9 mouse cellular contexts compared by ENCODE assay signal in genomic region chr10:22010088-22010818, GRCm38 (mm10). TPM values are rescaled to one million over a fixed set of nuclear protein-coding genes. Genes with fewer than 3 reads are reported as not detected.
DNase-seq lines count a peak whose midpoint lies in the region; ATAC-seq lines count a peak whose summit lies in the region.
"Had no signal": no experiment of that assay in that cellular context is flagged by ENCODE, and none has a peak within 500 bp of the region (broad histone marks: within the 10 kb centered on the region; RNA-seq: fewer than 3 reads in every experiment).

No protein-coding gene starts in this region.

- H3K9ac ChIP-seq in forebrain, embryonic 13.5 days, result no peak overlapping the region
- H3K9ac ChIP-seq: lung, embryonic 15.5 days had no signal

- intact Hi-C loops in heart, postnatal 36 days (cut with DNase I), result loop anchor here (1.0 kb wide), 1 partner anchor 627 kb away; no protein-coding TSS in a partner anchor

- 44% methylated on average over 19 of the region's 19 CpGs for WGBS in forebrain, embryonic 13.5 days

- H3K4me1 ChIP-seq in forebrain, embryonic 13.5 days, result no peaks in the 10 kb centered on the region
- H3K4me1 ChIP-seq: lung, embryonic 15.5 days had no signal

- no peaks in the 10 kb centered on the region for H3K36me3 ChIP-seq in forebrain, embryonic 13.5 days (ENCODE audit: poor library complexity, severe bottlenecking)
- H3K36me3 ChIP-seq: lung, embryonic 15.5 days had no signal

- no peak overlapping the region for H3K27ac ChIP-seq in forebrain, embryonic 13.5 days
- H3K27ac ChIP-seq: lung, embryonic 15.5 days had no signal

- peak; percentile 89 for DNase-seq in MN1 (ENCODE audit: low spot score)
- DNase-seq in c-Kit-positive CD71-negative TER-119-negative erythroid progenitor cells, embryonic 14.5 days (ENCODE audit: low read depth), result peak; percentile 64
- DNase-seq in heart, postnatal 36 days, result peak; percentile 78 to 88
- DNase-seq in layer of hippocampus, postnatal 14 days (ENCODE audit: low spot score in 2 of 2), result peak; percentile 83 to 89
- peak; percentile 93 to 95 for DNase-seq in right cerebral cortex, adult 2 months (ENCODE audit: low spot score in 2 of 2)
- DNase-seq in urinary bladder, postnatal 25 days (ENCODE audit: low spot score), result peak; percentile 76

- H3K27me3 ChIP-seq in forebrain, embryonic 13.5 days, result no peaks in the 10 kb centered on the region
- H3K27me3 ChIP-seq: lung, embryonic 15.5 days had no signal

- H3K9me3 ChIP-seq in forebrain, embryonic 13.5 days (replicated peaks), result no peaks in the 10 kb centered on the region
- H3K9me3 ChIP-seq: lung, embryonic 15.5 days had no signal

- no peak overlapping the region for H3K4me3 ChIP-seq in forebrain, embryonic 13.5 days
- H3K4me3 ChIP-seq: lung, embryonic 15.5 days had no signal

- H3K4me2 ChIP-seq in forebrain, embryonic 13.5 days, result no peak overlapping the region
- H3K4me2 ChIP-seq: lung, embryonic 15.5 days had no signal

- ATAC-seq in forebrain, embryonic 13.5 days, result peak; percentile 73
- ATAC-seq in megakaryocyte, adult 5-6 weeks (ENCODE audit: poor library complexity, severe bottlenecking), result peak; percentile 87

RNA-seq across cellular contexts. Expression of gene 4930444G20Rik, which starts 57.6 kb away (rescaled TPM):
- not detected in 2 replicates for polyA plus RNA-seq in forebrain, embryonic 13.5 days (2015; fragmentation: Nextera tagmentation; extraction: Ambion mirVana)
- total RNA-seq in heart, postnatal 36 days (2021), result not detected
- not detected for total RNA-seq in layer of hippocampus, postnatal 14 days (2021)
- total RNA-seq in megakaryocyte, adult 5-6 weeks (2015), result not detected in 2 replicates
- not detected in 2 replicates for total RNA-seq in megakaryocyte, adult 5-6 weeks (2017)
- polyA plus RNA-seq: lung, embryonic 15.5 days had no signal
